Mouse (Mus musculus): ENCODE measurements around the gene Zfp652.

The Zfp652 gene

GRCm38 (mm10) chr11:95768244-95768643 is 55.8 kb downstream of the Zfp652 start:
- no peak for DNase-seq (ENCODE audit: low spot score)

- DNase-seq (ENCODE audit: low spot score): no peak
Measured at GRCm38 (mm10) chr11:95769208-95769607, 56.7 kb downstream of the Zfp652 start.

GRCm38 (mm10) chr11:95770720-95771364 is 58.4 kb downstream of the Zfp652 start:
- peak; percentile 29 for DNase-seq (ENCODE audit: low spot score)

GRCm38 (mm10) chr11:95771665-95772064 is 59.2 kb downstream of the Zfp652 start:
- DNase-seq (ENCODE audit: low spot score): no peak

- no peak for DNase-seq (ENCODE audit: low spot score)
Measured at GRCm38 (mm10) chr11:95773264-95773663, 60.8 kb downstream of the Zfp652 start.

- peak; percentile 79 for DNase-seq (ENCODE audit: low spot score)
Measured at GRCm38 (mm10) chr11:95777323-95778297, 65.1 kb downstream of the Zfp652 start.

- no peak for DNase-seq (ENCODE audit: low spot score)
Measured at GRCm38 (mm10) chr11:95778831-95779251, 66.4 kb downstream of the Zfp652 start.

- DNase-seq (ENCODE audit: low spot score): no peak
Measured at GRCm38 (mm10) chr11:95779366-95779765, 66.9 kb downstream of the Zfp652 start.

GRCm38 (mm10) chr11:95780480-95780879 is 68.0 kb downstream of the Zfp652 start:
- no peak for DNase-seq (ENCODE audit: low spot score)

- no peak for DNase-seq (ENCODE audit: low spot score)
Measured at GRCm38 (mm10) chr11:95781557-95781956, 69.1 kb downstream of the Zfp652 start.

GRCm38 (mm10) chr11:95783457-95783856 is 71.0 kb downstream of the Zfp652 start:
- no peak for DNase-seq (ENCODE audit: low spot score)

GRCm38 (mm10) chr11:95783958-95784357 is 71.5 kb downstream of the Zfp652 start:
- no peak for DNase-seq (ENCODE audit: low spot score)

- no peak for DNase-seq (ENCODE audit: low spot score)
Measured at GRCm38 (mm10) chr11:95785675-95786074, 73.2 kb downstream of the Zfp652 start.

- DNase-seq (ENCODE audit: low spot score): no peak
Measured at GRCm38 (mm10) chr11:95786511-95786910, 74.0 kb downstream of the Zfp652 start.

GRCm38 (mm10) chr11:95789451-95789891 is 77.0 kb downstream of the Zfp652 start:
- no peak for DNase-seq (ENCODE audit: low spot score)

- no peak for DNase-seq (ENCODE audit: low spot score)
Measured at GRCm38 (mm10) chr11:95791787-95792186, 79.3 kb downstream of the Zfp652 start.

- DNase-seq (ENCODE audit: low spot score): no peak
Measured at GRCm38 (mm10) chr11:95792950-95793509, 80.6 kb downstream of the Zfp652 start.

- no peak for DNase-seq (ENCODE audit: low spot score)
Measured at GRCm38 (mm10) chr11:95794201-95794600, 81.7 kb downstream of the Zfp652 start.

- DNase-seq (ENCODE audit: low spot score): no peak
Measured at GRCm38 (mm10) chr11:95795582-95795981, 83.1 kb downstream of the Zfp652 start.

GRCm38 (mm10) chr11:95805010-95805409 is 92.5 kb downstream of the Zfp652 start:
- DNase-seq (ENCODE audit: low spot score): no peak

GRCm38 (mm10) chr11:95805527-95805926 is 93.1 kb downstream of the Zfp652 start:
- DNase-seq (ENCODE audit: low spot score): peak; percentile 50

- no peak for DNase-seq (ENCODE audit: low spot score)
Measured at GRCm38 (mm10) chr11:95807884-95808283, 95.4 kb downstream of the Zfp652 start.

Data from MN1 (cell line).